Mouse (Mus musculus) embryonic facial prominence, embryonic 15.5 days (tissue): ENCODE measurements at regions not wholly inside any gene's neighbourhood (a gene's known extent, or its start where the extent isn't known, plus 50 kb on each side); places are given as distances from the start of the nearest gene placed in this dataset.

Experiments
- ATAC-seq: fragments of 200-750 bp; cut with Nextera tagmentation; 2 replicates; pipeline ENCODE4 v1.8.0; 2017; ENCODE audit warnings: low read depth, moderate TSS enrichment; ENCODE audit not compliant: insufficient number of reproducible peaks, low FRiP score, low TSS enrichment
- H3K27ac ChIP-seq: fragments of 300-500 bp; sonication (generic); replicated peaks from 2 replicates; pipeline ENCODE4 v1.5.1; 2015; ENCODE audit warnings: mild to moderate bottlenecking, inconsistent platforms
- H3K27me3 ChIP-seq: fragments of 300-500 bp; sonication (generic); 2 replicates; pipeline ENCODE4 v1.6.1; 2015; ENCODE audit warnings: inconsistent platforms
- H3K36me3 ChIP-seq: fragments of 300-500 bp; sonication (generic); 2 replicates; pipeline ENCODE4 v1.6.1; 2015; ENCODE audit warnings: mild to moderate bottlenecking, inconsistent platforms
- H3K4me1 ChIP-seq: fragments of 300-500 bp; sonication (generic); 2 replicates; pipeline ENCODE4 v1.6.1; 2015; ENCODE audit warnings: inconsistent platforms
- H3K4me2 ChIP-seq: fragments of 300-500 bp; sonication (generic); replicated peaks from 2 replicates; pipeline ENCODE4 v1.6.1; 2015; ENCODE audit warnings: mild to moderate bottlenecking, inconsistent platforms
- H3K4me3 ChIP-seq: fragments of 300-500 bp; sonication (generic); replicated peaks from 2 replicates; pipeline ENCODE4 v1.5.1; 2015; ENCODE audit warnings: mild to moderate bottlenecking, inconsistent platforms
- H3K9ac ChIP-seq: fragments of 300-500 bp; sonication (generic); 2 replicates; pipeline ENCODE4 v1.6.1; 2015; ENCODE audit warnings: inconsistent platforms
- H3K9me3 ChIP-seq: fragments of 300-500 bp; sonication (generic); replicated peaks from 2 replicates; pipeline ENCODE4 v1.6.1; 2016; ENCODE audit warnings: inconsistent platforms
- WGBS: fragments of 180-500 bp; shearing (Covaris S2); methylation state at CpG from one replicate; pipeline ENCODE4 v1.1.7; 2015; 5-methylcytosine and 5-hydroxymethylcytosine counted together

DNA sequence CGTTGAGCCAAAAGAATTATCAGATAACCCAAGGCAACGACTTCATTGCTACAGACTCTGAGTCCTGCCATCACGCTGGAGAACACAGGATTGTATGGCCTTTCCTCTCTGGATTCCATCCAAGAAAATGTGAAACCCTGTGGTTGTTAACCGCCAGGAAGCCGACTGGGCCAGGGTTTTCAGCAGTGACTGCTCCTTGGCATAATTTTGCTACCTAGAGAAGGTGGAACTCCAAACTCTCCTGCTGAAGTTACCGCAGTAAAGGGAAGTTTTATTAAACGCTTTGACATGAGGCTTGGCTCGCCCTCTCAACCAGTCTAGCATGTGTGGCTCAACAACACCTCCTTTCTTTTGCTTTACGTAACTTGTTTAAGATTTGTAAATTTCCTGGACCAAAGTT is 116.9 kb downstream of the Wif1 start:
- Histone ChIP-seq H3K4me3 (no peak overlapping the region), H3K9ac (no peak overlapping the region), H3K36me3 (no peaks in the 10 kb centered on the region), H3K4me2 (no peak overlapping the region), H3K27ac (no peak overlapping the region), H3K9me3 (no peaks in the 10 kb centered on the region), H3K4me1 (no peaks in the 10 kb centered on the region), H3K27me3 (no peaks in the 10 kb centered on the region)
- 47% methylated on average over 9 of the region's 9 CpGs for WGBS
- peak; percentile 70 for ATAC-seq

DNA sequence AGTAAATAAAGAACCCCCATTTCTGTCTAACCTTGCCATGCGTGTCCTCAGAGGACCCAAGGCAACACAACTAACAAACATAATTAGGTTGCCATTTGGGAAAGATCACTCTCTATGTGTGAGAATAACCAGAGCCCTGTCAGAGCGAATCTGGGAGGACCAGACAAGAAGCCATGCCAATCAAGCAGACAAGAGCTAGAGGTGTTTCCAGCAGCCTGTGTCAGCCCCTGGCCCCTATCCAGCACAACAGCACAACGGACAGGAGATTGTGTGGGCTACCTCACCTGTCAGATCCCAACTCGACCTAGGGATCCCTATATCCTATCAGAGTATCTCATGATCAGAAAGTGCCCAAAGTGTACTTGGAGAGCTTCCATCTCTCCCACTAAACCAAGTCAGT is 119.9 kb downstream of the Wif1 start:
- Histone ChIP-seq H3K4me3 (no peak overlapping the region), H3K9me3 (no peaks in the 10 kb centered on the region), H3K9ac (no peak overlapping the region), H3K4me1 (no peaks in the 10 kb centered on the region), H3K27ac (no peak overlapping the region), H3K36me3 (no peaks in the 10 kb centered on the region), H3K27me3 (no peaks in the 10 kb centered on the region), H3K4me2 (no peak overlapping the region)
- no peak for ATAC-seq
- WGBS: 61% methylated on average over 4 of the region's 4 CpGs

DNA sequence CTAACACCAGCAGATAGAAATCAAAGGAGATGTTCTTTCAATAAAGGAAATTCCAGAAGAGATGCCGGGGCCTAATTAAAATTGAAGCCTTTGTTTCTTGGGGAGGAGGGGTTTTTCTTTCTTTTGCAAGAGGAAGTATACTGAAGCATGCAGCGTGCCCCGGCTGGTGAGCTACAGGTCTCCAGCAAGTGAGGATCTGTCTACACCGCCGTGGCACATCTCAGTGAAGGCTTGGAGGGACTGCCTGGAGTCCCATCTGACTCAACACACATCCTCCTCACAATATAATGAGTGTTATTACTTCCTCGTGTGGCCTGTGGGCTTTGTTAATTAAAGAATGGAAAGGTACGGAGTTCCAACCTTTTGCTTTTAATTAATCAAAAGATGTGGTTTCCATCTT is 126.7 kb downstream of the Wif1 start:
- Histone ChIP-seq H3K4me2 (no peak overlapping the region), H3K4me1 (peaks cover 13% of the 10 kb centered on the region), H3K27ac (0 out of 2 replicates have a peak overlapping the region, but pooled peaks have one; percentile 18), H3K9me3 (no peaks in the 10 kb centered on the region), H3K4me3 (no peak overlapping the region), H3K36me3 (no peaks in the 10 kb centered on the region), H3K9ac (no peak overlapping the region), H3K27me3 (no peaks in the 10 kb centered on the region)
- ATAC-seq: no peak
- 21% methylated on average over 7 of the region's 7 CpGs for WGBS

DNA sequence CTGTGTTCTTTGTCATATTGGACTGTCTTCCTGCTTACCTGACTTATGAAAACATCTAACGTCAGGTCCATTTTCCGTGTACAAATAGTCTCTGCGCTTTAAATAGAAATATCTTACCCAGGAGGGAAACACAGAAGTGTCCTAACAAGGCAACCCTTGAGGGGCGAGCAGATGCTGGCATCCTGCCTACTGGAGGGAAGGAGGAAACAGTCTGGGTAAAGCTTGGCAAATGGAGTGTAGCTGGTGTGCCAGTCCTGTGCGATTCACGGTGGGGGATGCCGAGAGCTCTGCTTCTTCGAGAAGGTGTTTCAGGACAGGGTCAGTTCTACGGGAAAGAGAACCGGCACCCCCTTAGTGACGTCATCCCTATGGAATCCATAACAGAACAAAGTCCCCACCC is 127.4 kb downstream of the Wif1 start:
- H3K4me3 ChIP-seq: no peak overlapping the region
- WGBS: 56% methylated on average over 11 of the region's 11 CpGs
- H3K4me1 ChIP-seq: peaks cover 13% of the 10 kb centered on the region
- no peak overlapping the region for H3K9ac ChIP-seq
- H3K27me3 ChIP-seq: no peaks in the 10 kb centered on the region
- no peak for ATAC-seq
- no peaks in the 10 kb centered on the region for H3K36me3 ChIP-seq
- no peaks in the 10 kb centered on the region for H3K9me3 ChIP-seq
- H3K27ac ChIP-seq: peak overlapping the region; percentile 18; the same call in 1 of the 2 replicates
- 0 out of 2 replicates have a peak overlapping the region, but pooled peaks have one; percentile 4 for H3K4me2 ChIP-seq

DNA sequence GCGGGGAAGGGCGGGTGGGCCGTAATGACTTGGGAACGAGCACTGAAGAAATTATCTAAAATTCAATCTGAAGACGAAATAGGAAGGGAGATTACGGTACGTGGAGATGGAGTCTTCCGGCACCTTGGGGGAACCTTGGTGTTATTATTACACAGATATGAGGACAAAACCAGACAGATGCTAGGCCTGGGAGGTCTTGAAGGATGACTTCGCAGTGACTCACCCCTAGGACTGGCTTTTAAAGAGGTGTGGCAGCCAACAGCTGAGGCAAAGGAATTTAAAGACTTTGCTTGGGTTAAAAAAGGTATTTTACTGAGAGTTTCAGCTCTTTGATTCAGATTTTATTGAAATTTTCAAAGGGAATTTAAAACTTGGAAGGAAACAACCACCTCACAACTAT is 140.3 kb downstream of the Wif1 start:
- no peaks in the 10 kb centered on the region for H3K27me3 ChIP-seq
- H3K9me3 ChIP-seq: no peaks in the 10 kb centered on the region
- H3K4me2 ChIP-seq: no peak overlapping the region
- no peak for ATAC-seq
- no peak overlapping the region for H3K9ac ChIP-seq
- no peaks in the 10 kb centered on the region for H3K4me1 ChIP-seq
- no peak overlapping the region for H3K27ac ChIP-seq
- no peaks in the 10 kb centered on the region for H3K36me3 ChIP-seq
- no peak overlapping the region for H3K4me3 ChIP-seq
- WGBS: 75% methylated on average over 9 of the region's 9 CpGs

DNA sequence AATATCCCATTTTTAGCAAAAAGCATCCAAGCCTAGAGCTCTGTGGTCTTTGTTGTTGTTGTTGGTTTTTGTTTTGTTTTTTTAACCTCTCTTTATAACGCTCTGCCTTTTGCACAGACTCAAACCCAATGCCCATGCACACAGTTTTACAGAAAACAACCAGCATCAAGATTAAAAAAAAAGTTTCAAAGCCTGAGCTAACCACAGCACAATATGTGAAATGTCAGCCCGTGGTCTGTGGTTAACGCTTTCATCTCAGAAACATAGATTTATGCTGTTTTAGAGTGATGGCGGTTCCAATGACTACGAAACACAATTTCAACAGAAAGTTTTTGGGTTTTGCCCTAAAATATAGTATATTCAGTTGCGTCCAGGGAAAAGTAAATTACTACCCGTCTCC is 155.4 kb downstream of the Wif1 start:
- Histone ChIP-seq H3K4me3 (no peak overlapping the region), H3K36me3 (no peaks in the 10 kb centered on the region), H3K4me1 (no peaks in the 10 kb centered on the region), H3K27ac (0 out of 2 replicates have a peak overlapping the region, but pooled peaks have one; percentile 25), H3K4me2 (no peak overlapping the region), H3K9me3 (no peaks in the 10 kb centered on the region), H3K27me3 (no peaks in the 10 kb centered on the region), H3K9ac (no peak overlapping the region)
- WGBS: 68% methylated on average over 7 of the region's 7 CpGs
- ATAC-seq: peak; percentile 51; the same call in 1 of the 2 replicates

DNA sequence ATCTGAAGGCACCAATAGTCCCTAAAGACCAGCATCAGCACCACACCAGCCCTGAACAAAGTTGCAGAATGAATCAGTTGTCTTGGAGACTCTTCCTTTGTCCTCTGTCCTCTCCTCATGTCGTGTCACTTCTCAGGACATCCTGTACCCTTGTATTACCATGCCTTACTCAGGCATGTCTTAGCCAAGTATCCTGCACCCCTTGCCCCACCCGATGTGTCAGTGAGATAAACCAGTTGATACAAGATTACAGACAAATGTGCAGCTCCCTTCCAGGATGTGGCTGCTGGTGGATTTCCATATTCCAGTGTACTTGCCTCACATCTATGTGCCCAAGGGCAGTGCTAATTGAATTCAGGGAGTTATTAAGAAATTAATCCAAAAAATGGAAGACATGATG is 151.8 kb downstream of the Tbc1d30 start:
- Histone ChIP-seq H3K27ac (no peak overlapping the region), H3K9me3 (no peaks in the 10 kb centered on the region), H3K9ac (no peak overlapping the region), H3K4me3 (no peak overlapping the region), H3K36me3 (no peaks in the 10 kb centered on the region), H3K27me3 (no peaks in the 10 kb centered on the region), H3K4me1 (no peaks in the 10 kb centered on the region), H3K4me2 (no peak overlapping the region)
- 69% methylated on average over 2 of the region's 2 CpGs for WGBS
- no peak for ATAC-seq

DNA sequence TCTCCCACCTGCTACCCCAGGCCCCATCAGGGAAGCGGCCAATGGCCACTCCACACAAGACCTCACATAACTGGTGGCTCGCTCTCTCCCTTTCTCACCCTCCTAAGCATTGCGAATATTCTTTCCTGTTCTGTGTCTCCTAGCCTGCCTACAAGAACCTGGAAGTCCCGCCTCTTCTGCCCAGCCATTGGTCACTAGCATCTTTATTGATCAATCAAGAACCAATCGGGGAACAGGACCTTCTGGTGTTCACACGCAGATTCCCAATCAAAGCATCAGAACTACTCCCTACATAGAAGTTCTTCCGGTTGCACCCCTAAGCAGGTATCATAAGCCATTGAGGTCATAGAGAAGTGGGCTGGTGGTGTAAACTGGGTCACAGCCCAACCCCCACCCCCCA is 148.5 kb downstream of the Tbc1d30 start:
- no peak for ATAC-seq
- Histone ChIP-seq H3K27ac (no peak overlapping the region), H3K36me3 (no peaks in the 10 kb centered on the region), H3K9me3 (no peaks in the 10 kb centered on the region), H3K9ac (no peak overlapping the region), H3K4me1 (peaks cover 11% of the 10 kb centered on the region), H3K4me2 (no peak overlapping the region), H3K4me3 (no peak overlapping the region), H3K27me3 (no peaks in the 10 kb centered on the region)
- WGBS: 88% methylated on average over 7 of the region's 7 CpGs

DNA sequence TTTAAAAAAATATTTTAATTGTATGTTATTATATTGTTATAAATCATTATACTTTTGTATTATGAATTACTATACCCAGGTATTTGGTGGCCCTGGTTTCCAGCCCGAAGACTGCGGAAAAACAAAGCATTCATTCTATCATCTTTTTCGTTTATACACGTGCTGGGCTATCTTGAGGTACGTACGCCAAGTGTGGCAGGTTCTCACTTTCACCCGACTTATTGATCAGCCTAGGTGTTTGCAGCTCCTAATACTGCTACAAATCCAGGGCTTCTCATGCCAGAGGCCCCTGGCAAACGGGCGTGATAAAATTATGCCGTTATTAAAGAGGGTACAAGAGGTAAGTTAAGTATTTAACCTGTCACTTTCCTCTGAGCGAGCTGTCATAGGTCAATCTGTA is 145.5 kb downstream of the Tbc1d30 start:
- Histone ChIP-seq H3K36me3 (no peaks in the 10 kb centered on the region), H3K27ac (peak overlapping the region; percentile 63), H3K9ac (no peak overlapping the region), H3K4me3 (no peak overlapping the region), H3K9me3 (no peaks in the 10 kb centered on the region), H3K27me3 (no peaks in the 10 kb centered on the region), H3K4me2 (no peak overlapping the region), H3K4me1 (peaks cover 11% of the 10 kb centered on the region)
- 77% methylated on average over 11 of the region's 11 CpGs for WGBS
- ATAC-seq: no peak

DNA sequence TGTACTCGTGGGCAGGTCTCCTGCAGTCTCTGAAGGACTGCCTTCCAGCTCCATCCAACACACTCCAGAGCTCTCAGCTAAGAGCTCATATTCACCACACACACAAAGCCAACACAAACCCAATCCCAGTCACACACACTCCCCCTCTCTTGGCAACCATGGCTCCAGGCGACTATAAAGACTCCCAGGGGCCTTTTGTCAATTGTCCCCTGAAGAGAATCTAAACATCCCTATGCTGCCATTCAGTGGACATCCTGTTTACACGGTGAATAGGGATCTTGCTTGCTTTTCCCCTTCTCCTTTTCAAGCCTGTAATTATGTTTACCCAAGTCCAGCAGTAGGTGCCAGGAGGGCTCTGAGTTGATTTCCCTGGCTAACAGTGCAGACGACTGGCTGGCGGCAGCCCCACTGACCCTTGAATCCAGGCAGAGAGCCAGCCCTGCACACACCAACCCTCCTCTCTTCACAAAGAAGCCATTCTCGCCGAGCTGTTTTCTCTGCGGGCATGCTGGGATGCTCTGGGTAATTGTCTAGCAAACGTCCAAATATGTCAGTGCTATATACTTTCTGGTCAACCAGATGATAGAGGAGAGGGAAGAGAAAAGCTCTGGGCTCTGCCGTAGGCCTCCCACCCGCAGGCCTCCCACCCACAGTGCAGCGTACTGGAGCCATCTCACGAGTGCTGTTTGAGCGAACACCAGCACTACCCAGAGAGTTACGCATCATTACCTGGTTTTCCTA is 144.9 kb downstream of the Tbc1d30 start:
- 0 out of 2 replicates have a peak overlapping the region, but pooled peaks have one; percentile 6 for H3K4me2 ChIP-seq
- no peaks in the 10 kb centered on the region for H3K27me3 ChIP-seq
- ATAC-seq: peak; percentile 91
- H3K9me3 ChIP-seq: no peaks in the 10 kb centered on the region
- H3K9ac ChIP-seq: no peak overlapping the region
- no peak overlapping the region for H3K4me3 ChIP-seq
- H3K4me1 ChIP-seq: peaks cover 11% of the 10 kb centered on the region
- H3K36me3 ChIP-seq: no peaks in the 10 kb centered on the region
- peak overlapping the region; percentile 63 for H3K27ac ChIP-seq
- WGBS: 22% methylated on average over 15 of the region's 15 CpGs

DNA sequence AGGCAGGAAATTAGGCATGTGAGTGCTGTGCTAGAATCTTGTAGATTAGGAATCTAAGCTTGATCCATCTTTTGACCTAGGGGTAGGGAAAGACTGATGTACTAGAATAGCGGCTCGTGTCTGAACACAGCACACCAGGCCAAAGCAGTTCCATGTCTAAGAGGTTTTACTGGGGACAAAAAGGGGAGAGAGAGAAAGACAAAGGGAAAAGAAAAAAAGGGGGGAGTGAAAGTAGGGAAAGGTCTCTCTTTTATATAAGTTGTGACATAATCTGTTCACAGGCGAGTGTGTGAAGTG is 144.4 kb downstream of the Tbc1d30 start:
- Histone ChIP-seq H3K4me2 (0 out of 2 replicates have a peak overlapping the region, but pooled peaks have one; percentile 6), H3K4me1 (peaks cover 11% of the 10 kb centered on the region), H3K9ac (no peak overlapping the region), H3K36me3 (no peaks in the 10 kb centered on the region), H3K9me3 (no peaks in the 10 kb centered on the region), H3K27ac (peak overlapping the region; percentile 63; the same call in 1 of the 2 replicates), H3K4me3 (no peak overlapping the region), H3K27me3 (no peaks in the 10 kb centered on the region)
- 64% methylated on average over 3 of the region's 3 CpGs for WGBS
- ATAC-seq: no peak
